Mouse (Mus musculus) mesoderm, embryonic 11.5 days (tissue): ENCODE measurements around the gene Hoxc9.

ENCODE experiments used
- DNase-seq: peaks from one replicate; pipeline ENCODE4 v3.0.0-alpha.2; 2012; ENCODE audit warnings: low read depth, low spot score

Hoxc9 gene

DNA sequence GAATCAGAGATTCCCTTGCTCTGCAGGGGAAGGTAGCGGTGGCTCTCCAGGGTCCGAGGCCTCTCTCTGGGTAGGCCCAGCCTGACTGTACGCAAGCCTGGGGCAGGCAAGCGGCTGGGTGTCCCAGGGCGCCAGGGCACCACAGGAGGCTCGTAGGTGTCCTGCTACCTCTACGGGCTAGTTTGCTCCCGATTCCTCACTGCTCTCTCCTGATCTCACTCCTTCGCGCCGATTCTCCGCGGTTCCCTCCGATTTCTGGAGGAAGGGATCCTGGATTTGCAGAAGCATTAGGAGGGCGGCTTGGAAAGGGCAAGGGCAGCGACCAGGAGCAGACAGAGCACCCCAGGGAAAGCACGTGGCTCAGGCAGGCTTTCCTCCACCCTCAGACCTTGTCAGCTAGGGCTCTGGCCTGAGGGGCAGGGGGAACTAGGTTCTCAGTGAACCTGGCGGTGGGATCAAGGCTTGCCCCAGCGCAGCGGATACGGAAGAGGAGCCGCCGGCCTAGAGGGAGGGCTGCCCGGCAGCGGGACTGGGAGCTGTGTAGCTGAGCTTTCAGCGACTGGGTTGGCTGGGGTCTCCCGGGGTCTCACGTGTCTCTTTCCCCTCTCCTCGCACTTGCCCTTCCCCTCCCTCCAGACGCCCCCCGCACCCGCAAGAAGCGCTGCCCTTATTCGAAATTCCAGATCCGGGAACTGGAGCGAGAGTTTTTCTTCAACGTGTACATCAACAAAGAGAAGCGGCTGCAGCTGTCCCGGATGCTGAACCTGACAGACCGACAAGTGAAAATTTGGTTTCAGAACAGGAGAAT, 20.2 kb upstream of the Hoxc9 start:
- DNase-seq: no peak

DNA sequence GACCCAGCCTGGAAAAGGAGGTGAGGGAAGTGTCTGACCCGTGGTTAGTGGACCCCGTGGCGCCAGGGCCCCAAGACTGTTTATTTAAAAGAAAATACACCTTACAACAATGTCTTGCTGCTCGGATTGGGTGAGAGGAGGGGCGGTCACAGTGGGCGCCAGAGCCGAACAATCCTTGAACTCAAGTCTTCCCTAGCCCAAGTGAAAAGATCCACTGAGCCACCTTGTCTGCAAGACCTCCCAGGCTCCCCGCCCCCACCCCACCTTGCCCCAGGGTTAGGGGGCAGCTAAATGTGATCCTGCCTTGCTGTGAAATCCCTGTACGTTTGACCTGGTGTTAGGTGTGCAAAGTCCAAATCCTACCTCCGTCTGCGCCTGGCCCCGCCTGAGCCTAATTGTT, 19.3 kb upstream of the Hoxc9 start:
- DNase-seq: no peak

DNA sequence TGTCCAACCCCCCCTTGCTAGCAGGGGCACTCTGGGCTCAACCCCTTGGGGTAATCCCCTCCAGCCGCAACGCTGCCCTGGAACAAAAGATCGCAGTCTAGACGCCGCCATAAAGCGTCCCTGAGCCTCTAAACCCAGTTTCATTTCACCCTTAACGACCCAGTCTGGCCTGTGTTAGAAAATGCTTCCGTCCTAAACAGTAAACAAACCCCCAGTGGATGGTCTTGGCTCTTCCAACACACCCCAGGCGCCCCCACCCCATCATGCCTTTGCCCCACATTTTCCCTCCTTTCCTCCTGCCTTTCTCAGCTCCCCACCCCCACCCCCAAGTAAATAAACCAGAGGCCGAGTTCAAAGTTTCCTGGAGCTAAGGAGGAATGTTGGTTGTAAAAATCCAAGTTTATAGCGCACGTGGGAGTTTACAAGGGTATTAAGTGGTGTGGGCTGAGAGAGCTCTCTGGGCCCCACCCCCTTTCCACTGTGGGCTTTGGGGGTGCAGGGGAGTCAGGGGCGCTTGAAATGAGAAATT, 16.5 kb upstream of the Hoxc9 start:
- DNase-seq: no peak

DNA sequence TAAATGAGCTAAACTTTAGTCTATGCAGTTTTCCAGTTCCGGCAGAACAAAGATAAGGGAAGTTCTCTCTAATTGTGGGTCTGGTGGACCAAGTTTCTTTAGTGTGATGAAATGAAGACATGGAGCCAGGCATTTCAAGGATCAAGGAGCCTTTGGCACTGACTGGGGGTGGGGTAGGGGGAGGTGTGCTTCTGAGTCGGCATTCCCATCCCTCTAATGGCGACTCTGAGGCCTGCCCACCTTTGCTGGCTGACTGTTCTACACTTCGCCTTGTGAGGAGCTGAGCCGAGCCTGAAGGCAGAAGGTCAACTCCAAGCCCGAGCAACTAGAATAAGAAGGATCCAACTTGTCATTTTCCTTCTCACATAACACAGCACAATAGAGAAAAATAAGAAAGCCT, 14.5 kb upstream of the Hoxc9 start:
- no peak for DNase-seq

DNA sequence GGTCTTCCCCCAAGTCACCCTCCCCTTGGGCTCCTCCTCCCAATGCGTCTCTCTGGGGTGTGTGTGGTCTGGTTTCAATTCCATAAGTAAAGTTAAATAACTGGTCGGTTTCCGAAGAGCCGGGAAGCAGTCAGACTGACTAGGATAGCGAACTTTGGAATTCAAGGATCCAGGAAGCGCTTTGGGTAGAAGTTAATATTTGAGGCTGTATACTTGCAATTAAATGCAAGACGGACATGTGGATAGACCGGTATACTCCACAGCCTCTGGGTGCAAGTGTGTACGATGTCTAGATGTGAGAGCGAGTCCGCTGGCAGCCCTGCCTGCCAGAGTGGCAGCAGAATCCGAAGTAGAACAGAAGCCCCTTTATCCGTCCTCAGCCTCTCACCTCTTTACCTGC, 13.7 kb upstream of the Hoxc9 start:
- no peak for DNase-seq

DNA sequence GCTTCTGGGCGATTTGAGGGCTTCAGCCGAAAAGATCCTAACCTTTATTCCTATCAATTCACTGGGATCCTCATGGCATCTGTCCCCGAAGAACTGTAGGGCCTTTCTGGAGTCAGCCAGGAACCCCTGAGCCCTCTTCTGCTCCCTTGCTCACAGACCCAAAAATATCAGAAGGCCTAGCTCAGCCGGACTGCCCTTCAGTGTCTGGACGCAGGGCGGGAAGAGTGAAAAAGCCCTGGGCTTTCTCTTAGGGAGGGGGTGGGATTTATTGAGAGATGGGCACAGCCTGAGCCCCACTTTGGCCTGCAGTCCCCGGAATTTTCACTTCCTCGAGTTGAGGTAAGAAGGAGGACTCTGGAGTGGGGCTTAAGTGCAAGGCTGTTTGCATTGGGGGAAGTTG, 13.0 kb upstream of the Hoxc9 start:
- DNase-seq: no peak

DNA sequence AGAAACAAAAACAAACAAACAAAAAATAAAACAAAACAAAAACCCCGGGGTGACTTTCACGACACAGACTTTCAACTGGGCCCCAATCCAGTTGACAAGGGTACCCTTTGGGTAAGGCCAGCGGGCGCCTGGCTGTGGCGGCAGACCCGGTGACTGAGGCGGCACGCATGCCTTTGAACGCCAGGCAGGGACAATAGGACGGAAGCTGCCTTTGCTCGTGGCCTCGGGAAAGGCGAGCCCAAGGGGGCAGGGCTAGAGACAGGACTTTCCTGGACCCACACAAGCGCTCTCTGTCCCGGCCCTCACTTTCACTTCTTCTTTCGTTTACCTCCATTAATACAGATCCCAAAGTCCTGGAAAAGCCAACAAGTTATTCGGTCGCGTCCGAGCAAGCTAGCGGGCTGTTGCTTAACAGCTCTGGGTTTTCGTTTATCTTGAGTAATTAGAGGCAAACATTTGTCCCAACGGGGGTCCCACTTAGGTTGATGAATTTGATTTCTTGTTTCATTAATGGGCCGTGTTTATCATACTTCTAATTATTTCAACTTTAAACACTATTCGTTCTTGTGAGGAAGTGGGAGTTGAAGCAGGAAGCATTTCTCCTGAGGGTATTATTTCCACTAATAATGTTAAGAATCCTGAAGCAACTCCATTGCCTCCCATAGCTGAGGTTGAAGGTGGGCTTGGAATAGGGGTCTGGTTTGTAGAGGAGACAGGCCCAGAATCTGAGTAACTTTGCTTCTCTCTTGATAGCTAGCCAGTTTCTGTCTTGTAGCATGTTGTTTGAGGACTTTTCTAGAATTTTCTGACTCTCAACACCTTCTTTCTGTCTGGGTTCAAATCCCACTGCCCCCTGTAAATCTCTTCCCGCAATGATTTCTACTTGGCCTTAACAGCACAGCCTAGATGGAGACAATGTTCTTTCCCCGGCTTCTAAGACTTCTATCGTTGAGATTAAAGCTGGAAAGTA, 12.3 kb upstream of the Hoxc9 start:
- no peak for DNase-seq

DNA sequence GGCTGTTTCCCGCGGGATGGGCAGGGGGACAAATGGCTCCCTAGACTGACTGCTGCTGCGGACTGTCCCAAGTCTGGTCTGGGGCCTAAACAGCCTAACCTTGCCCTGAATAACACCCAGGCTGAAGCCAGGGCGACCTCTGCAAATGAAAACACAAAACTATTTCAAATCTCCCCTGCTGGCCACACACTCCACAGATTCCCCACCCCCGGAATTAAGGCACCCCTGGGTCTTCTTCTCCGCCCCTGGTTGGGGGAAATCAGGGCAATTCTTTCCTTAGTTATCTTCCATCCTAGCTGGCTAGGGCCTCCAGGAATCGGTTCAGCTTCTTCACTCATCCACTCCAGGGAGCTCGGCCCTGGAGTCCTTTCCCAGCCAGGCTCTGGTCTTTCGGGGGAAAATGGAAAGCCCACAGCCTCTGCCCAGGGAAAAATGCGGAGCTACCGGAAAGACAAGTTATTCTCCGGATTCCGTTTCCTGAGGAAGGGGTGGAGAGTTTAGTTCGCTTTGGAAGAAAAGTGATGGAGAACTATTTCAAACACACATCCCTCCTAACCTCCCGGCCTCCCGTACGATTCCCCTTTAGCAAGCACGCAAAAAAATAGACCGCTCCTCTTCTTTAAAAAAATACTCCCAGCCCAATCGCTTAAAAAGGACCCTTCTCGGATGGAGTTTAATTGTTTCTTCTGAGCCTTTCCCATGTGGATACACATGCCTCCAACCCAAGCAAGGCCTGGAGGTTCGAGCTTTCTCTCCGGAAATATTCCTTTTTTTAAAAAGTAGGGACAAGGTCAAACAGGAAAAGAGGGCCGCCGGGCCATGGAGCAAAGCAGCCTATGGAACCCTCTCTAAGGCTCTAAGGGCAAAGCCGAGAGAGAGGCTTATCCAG, 11.0 kb upstream of the Hoxc9 start:
- no peak for DNase-seq

DNA sequence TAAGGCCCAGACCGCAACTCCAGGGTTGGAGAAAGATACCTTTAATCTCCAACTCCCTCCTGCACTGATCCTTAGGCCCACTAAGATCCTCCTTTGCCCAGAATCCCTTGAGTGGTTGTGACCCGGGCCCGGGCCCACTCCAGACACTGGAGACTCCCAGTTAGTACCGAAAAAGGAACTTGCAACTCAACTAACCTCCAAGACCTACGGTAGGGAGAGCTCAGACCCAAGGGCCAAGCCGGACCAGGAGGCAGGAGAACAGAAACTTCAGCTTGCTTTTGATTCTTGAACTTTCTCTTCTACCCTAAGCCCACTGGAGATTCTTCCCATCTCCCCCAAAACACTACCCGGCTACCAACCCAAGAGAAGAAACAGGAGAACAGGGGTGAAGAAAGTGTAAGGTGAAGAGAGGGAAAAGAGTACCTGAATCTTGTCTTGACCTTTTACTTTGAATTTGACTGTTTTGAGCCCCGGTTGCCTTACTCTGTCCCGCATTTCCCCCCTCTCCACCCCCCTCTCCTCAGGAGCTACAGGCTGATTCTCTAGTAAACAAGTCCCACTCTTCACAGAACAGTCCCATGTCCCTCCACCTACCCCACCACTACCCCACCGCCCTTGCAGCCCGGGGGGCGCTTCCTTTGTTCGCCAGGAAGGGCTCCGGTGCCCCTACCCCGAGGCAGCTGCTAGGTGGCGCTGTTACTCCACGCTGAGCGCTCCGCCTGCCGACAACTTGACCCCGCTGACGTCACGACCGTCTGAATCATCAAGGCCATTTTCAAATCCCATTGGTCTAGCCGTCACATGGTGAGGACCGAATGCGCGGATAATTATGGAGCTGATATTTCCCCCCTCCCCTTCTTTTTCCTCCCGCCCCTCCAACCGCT, 10.1 kb upstream of the Hoxc9 start:
- peak; percentile 97 for DNase-seq

DNA sequence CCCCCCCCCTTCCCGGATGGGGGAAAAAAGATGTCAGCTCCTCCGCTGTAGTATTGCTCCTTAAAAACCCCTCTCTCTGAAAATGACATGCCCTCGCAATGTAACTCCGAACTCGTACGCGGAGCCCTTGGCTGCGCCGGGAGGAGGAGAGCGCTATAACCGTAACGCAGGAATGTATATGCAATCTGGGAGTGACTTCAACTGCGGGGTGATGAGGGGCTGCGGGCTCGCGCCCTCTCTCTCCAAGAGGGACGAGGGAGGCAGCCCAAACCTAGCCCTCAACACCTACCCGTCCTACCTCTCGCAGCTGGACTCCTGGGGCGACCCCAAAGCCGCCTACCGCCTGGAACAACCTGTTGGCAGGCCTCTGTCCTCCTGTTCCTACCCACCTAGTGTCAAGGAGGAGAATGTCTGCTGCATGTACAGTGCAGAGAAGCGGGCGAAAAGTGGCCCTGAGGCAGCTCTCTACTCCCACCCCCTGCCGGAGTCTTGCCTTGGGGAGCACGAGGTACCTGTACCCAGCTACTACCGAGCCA, 9.4 kb upstream of the Hoxc9 start, which contains the start of gene Hoxc10:
TSS of gene Hoxc10 (plus strand) at position 21 of the 536 bp plus-strand sequence.
- DNase-seq: no peak

DNA sequence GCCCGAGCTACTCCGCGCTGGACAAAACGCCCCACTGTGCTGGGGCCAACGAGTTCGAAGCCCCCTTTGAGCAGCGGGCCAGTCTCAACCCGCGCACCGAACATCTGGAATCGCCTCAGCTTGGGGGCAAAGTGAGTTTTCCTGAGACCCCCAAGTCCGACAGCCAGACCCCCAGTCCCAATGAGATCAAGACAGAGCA, 9.0 kb upstream of the Hoxc9 start, which contains the start of gene Hoxc5:
TSS of gene Hoxc5 (plus strand) at position 132 of the 199 bp plus-strand sequence.
- DNase-seq: no peak

DNA sequence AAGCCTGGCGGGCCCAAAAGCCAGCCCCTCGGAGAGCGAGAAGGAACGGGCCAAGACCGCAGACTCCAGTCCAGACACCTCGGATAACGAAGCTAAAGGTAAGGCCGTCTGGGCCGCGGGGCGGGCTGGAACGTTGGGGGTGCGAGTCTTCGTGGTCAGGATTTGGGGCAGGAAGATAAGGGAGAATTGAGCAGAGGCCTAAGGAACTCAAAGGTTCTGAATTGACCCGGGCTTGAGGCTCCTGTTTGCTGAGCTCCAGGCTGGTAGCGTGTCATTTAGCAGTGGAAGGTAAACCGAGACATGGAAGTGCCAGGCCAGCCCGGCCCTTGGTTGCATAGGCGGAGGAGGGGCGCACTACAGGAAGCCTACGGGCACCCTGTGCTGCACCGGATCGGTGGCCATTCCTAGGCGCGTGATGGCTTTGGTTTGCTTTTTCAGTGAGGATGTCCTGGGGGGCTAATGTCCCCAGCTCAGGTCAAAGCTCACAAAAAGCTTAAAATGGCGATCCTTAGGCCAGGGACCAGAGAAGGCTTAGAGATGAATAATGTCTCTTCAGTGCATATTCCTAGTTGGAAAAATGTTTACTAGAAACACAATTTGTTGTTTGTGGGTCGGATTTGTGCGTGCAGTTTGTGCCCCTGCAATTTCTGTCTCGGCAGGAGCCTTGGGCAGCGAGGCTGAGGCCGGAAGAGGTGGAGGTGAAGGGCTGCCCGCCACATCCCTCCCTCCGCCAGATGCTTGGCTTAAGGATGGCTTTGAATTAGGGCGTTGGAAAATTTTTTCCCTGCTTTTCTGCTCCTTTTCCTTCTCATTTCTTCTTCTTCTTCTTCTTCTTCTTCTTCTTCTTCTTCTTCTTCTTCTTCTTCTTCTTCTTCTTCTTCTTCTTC, 8.5 kb upstream of the Hoxc9 start:
- DNase-seq: no peak

DNA sequence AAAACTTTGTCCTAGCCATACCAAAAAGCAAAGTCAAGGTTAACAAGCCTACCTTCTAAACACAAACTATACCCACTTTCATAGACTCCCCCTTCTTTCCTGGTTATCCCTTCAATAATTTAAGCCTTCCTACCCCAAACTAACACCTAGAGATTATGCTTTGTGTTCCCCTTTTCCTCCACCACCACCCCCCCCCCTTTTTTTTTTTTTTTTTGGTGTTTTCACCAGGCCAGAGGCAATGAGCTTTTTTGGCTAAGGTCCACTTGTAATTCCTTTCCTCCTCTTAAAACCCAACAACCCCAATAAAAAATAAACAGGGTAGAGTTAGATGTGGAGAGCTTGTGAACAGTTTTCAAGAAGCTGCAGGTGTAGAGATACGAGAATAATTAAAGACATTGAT, 6.9 kb upstream of the Hoxc9 start:
- no peak for DNase-seq

DNA sequence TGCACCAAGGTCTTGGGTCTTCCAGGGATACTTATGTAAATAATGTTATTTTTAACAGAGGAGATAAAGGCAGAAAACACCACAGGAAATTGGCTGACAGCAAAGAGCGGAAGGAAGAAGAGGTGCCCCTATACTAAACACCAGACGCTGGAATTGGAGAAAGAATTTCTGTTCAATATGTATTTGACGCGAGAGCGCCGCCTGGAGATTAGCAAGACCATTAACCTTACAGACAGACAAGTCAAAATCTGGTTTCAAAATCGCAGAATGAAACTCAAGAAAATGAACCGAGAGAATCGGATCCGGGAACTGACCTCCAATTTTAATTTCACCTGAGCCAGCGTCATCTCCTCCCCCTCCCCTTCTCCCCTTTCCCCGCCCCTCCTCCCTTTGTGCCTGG, 5.5 kb upstream of the Hoxc9 start:
- no peak for DNase-seq

DNA sequence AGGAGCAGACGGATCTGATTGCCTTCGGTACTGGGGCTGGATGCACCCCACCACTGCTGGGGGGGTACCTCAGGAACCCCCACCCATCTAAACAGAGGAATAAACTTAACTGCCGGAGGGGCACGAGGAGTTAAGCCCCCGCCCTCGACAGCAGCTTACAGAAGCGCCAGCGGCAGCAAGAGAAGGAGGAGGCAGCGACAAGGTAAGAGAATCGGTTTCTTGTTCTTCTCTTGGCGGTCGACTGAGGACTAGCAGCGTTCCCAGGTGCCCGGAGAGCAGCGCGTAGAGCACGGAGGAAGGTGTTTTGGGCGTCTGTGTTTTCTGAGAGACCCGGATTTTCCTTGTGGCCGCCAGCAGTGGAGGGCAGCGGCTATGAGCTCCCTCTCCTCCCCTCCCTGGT, 4.0 kb upstream of the Hoxc9 start:
- no peak for DNase-seq

DNA sequence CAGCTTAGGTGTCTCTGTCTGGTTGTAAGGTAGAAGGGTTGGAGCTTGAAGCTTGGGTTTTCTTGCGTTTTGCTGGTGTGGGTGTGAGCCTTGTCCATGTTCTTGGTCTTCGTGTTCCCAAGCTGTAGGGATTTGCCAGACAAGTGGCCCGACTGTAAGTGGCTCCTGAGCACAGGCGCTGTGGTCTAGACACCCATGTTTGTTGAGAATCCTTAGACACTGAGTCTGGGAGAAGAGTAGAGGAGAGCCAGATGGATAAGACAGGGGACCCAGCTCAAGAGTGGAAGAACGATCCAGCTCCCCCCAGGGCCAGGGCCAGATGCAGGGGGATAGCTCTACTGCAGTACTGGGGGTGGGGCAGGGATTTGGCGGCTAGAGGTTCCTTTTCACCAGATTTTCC, 3.5 kb upstream of the Hoxc9 start:
- no peak for DNase-seq

DNA sequence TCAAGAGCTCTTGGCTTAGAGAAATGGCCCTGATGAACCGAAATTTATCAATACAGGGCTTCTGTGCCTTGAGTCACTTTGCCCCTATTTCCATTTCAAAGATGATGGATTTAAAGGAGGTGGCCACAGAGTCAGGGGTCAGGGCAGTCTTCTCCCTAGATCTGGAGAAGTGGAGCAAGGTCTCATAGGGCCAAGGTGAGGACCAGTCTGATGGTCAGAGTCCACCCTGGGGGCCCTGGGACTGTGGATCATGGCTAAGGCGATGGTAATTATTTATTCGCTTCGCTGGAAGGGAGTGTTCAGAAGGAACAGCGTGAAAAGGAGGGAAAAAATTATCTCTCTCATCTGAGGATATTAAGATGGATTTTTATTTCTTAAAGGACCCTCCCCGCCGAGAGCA, 1.2 kb upstream of the Hoxc9 start:
- no peak for DNase-seq

DNA sequence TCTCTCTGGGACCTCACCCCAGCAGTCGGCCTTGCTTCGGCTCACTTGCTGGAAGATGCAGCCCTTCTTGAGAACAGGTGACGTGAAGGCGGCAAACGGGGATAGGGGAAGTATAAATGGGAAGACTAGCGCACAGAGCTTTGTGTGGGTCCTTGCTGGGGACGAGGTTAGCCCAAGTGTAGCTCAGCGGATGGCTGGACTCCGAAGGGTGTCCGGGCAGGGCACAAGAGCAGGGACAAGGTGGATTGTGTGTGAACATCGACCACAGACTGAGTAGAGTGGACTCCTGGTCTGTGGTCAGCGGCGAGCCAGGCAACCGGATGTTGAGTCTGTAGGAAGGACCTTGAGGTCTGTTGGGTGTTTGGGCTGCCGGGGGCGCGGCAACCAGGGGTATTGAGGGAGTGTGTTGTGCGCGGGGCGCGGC, 539 bp upstream of the Hoxc9 start:
- DNase-seq: no peak

DNA sequence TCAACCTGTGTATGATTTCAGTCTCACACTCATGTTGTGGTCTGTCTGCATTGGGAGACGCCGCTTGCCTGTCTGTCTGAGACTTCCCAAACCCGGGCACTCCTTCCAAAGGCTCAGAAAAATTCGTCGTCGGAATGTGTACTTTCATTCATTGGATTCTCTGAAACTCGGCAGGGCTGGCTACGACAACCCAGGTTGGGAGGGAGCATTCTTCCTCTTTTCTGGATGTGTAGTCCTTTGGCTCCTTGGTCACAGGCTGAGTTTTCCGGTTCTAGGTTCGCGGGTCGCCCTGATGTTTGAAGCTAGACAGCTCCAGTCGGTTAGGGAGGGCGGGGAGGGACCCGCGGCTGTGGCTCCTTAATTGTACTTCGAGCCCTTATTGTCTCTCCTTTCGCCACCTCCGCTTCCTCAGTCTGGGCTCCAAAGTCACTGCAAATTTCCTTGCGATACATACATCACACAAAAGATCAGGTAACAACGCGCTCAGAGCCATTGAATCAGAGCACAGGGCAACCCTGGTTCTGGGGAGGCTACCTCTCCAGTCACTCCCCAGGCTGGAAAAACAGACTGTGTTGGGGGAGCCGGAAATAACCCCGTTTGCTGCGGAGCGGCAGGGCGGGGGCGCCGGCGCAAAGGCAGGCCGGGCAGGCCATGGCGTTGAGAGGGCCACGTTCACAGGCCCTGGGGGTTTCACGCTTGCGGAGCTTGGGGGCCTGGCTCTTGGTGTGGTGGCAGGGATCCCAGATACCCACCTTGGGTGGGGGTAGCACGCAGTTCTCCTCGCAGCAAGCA, 588 bp downstream of the Hoxc9 start:
- no peak for DNase-seq
